Mouse (Mus musculus): Measurements from ENCODE around the gene Trappc3.
A peak's percentile ranks its signal among the peaks of the same experiment; 100 is the strongest.

The Trappc3 gene

DNA sequence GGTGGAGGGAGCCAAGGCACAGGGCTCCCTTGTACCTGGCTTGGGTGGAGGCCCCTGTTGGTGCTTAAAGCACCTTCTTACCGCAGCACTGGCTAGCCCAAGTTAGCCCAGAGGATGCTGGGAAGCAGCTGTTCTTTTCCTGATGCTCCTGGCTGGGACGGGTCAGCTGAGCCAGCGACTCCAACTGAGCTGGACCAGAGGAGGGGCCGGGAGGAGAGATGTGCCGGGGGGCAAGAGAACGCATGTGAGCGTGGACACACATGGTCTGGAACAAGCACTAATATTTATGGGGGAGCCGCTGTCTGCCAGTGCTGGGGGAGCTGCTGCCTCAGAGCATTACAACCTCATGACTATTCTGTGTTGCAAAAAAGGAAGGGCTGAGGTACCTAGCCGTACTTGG is 16.8 kb downstream of the Trappc3 start:
- no peak for DNase-seq (ENCODE audit: low read depth, low spot score)

DNA sequence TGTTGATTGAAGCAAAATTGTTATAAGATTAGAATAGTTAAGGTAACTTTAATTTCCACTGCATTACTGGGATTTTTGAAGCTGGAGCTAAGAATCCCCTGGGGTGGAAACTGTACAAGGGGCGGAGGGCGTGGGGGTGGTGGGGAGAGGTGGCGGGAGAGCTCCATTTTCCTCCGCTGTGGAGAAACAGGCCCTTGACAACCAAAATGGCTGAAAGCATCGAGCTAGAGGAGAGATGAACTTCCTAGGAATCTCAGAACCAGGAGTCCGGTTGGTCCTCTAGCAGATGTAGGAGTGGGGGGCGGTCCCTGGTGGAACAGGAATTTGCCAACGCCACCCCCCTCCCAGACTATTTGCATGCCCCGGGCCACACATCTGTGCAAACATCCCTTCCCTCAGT is 19.6 kb downstream of the Trappc3 start:
- DNase-seq (ENCODE audit: low read depth, low spot score), result no peak

GRCm38 (mm10) chr4:126283582-126283981 is 21.5 kb downstream of the Trappc3 start:
- no peak for DNase-seq (ENCODE audit: low read depth, low spot score)

- no peak for DNase-seq (ENCODE audit: low read depth, low spot score)
These were observed 24.4 kb downstream of the Trappc3 start, which contains the start of gene Col8a2 for GRCm38 (mm10) chr4:126286492-126286891. Gene Col8a2, plus strand, starts transcription at chr4:126286793.

- DNase-seq (ENCODE audit: low read depth, low spot score), result no peak
These were observed 25.3 kb downstream of the Trappc3 start for GRCm38 (mm10) chr4:126287302-126287995.

DNA sequence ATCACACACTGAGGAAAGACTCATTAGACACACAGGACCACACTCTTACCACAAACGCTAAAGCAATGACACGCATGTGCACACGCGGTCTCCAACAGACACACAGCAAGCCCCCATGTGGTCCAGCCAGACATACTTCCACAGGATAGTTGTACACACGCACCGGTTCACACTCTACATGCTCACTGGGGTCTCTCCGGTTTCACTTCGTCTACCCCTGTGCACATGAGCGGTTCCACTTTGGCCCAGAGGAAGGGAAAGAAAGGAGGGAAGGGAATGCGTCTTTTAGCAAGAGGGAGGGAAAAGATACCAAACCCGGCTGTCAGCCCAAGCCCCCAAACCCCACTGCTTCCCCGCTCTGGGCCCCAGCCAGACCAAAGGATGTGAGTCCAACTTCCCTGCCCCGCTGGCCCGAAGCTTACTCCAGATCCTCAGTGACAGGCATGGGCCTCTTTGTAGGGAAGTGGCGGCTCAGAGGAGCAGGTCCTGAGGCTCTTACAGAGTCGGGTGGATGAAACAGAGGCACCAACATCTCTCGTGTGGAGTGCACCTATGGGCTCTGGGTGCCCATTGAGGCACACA is 26.1 kb downstream of the Trappc3 start:
- no peak for DNase-seq (ENCODE audit: low read depth, low spot score)

DNA sequence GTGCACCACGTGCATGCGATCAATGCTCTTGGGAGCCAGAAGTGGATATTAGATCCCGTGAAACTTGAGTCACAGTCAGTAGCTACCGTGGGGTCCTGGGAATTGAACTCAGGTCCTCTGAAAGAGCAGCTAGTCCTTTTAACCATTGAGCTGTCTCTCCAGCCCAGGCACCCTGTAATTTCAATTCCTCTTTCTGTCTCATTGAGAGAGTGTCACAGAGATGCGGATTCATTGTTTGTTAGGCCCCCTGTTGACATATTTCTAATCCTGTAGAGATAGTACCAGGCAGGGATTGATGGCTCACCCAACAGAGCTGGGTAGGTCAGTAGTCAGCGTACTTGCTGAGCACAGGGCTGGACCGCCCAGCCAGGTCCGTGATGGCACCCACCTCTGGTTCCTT is 28.2 kb downstream of the Trappc3 start:
- no peak for DNase-seq (ENCODE audit: low read depth, low spot score)

DNA sequence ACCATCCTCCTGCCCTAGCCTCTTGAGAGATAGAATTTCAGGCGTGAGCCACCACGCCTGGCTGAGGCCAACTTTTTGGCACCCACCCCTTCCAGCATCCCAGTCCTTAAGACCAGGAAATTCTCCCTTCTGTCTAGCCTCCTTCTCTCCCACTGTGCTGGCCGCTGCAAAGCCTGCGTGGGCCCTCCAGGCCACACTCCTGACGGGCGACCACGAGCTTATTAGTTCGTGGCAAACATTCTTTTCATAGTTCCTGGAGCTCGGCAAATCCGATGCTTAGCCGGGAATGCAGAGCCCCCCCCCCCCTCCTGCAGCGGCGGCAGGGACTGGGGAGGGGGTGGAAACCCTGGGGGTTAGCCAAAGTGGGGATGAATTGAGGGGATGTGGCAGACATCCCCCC is 29.1 kb downstream of the Trappc3 start:
- no peak for DNase-seq (ENCODE audit: low read depth, low spot score)

DNA sequence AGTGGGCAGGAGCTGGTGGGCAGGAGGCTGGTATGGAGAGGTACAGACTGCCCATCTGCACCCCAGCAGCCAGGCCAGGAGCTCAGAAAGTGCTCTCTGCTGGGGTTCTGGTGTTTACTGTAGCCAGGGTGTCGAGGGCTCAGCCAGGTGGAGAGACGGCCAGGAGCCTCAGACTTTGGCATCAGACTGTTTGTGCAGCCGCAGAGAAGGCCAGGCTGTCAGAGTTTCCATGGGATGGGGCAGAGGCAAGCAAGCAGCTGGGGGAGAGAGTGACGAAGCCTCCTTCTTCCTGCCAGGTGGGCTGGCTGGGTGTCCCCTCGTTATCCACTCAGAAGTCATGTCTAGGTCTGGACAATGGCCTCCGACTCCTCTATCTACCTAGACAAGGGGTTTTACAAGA is 33.0 kb downstream of the Trappc3 start:
- DNase-seq (ENCODE audit: low read depth, low spot score), result no peak

- no peak for DNase-seq (ENCODE audit: low read depth, low spot score)
These were observed 33.8 kb downstream of the Trappc3 start for GRCm38 (mm10) chr4:126295937-126296336.

DNA sequence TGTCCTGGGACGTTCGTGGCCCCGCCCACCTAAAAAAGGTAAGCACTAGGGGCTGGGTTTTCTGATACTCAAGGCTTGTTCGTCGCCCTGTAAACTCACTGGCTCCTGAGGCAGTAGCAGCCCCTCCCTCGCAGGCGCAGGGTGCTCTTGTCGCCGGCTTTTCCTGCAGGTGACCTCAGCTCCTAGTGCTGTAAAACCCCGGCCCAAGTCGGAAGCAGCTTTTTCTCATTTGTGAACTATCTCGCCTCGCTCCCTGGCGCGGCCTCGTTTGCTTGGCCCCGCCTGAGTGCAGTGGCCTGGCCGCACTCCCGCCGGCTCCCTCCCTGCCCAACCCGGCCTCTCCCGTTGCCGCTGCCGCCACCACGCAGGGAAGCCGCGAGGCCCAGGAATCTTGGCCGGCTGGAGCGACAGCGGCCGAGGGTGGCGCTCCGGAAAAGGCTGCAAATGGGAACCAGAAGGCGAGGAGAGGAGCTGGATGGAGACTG is 34.5 kb downstream of the Trappc3 start:
- DNase-seq (ENCODE audit: low read depth, low spot score), result no peak

DNA sequence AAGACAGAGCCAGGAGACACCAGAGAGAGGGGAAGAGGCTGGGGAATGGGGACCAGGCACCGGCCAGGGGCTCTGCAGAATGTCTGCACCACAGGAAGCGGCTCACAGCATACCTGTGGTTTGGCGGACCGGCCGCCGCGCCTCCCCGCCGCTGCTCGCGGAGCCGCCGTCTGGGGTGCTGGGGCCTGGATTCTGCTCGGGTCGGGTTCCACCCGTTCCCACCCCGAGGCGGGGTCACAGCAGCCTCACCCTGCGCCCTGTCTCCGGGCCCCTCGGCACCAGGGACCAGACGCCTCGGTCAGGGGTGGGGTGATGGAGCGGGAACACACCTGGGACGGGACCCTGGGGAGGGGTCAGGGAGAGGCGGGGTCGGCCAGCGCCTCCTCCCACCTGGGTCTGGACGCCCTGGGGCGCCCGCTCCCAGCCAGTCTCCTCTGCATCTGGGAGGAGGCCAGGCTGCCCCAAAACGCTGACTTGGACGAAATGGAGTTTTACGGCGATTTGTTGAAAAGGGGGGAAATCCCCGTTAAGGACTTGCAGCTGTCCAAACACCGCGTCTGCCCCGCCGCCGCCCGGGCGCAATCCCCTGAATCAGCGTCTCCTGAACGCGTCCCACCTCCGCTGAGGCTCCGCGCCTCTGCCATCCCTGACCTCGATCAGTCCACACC is 38.9 kb downstream of the Trappc3 start:
- no peak for DNase-seq (ENCODE audit: low read depth, low spot score)

- DNase-seq (ENCODE audit: low read depth, low spot score), result no peak
These were observed 39.6 kb downstream of the Trappc3 start for GRCm38 (mm10) chr4:126301584-126302309.

DNA sequence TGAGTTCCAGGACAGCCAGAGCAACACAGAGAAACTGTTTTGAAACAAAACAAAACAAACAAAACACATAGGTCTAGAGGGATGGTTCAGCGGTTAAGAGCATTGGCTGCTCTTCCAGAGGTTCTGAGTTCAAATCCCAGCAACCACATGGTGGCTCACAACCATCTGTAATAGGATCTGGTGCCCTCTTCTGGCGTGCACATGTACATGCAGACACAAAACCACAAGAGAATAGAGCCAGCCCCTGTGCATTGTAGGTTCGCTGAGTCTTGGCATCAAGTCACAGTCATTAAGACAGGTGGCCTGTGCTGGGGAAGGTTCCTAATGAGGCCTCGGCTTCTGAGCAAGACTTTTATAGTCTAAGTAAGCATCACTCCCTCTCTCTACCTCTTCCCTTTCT is 41.8 kb downstream of the Trappc3 start:
- no peak for DNase-seq (ENCODE audit: low read depth, low spot score)

DNA sequence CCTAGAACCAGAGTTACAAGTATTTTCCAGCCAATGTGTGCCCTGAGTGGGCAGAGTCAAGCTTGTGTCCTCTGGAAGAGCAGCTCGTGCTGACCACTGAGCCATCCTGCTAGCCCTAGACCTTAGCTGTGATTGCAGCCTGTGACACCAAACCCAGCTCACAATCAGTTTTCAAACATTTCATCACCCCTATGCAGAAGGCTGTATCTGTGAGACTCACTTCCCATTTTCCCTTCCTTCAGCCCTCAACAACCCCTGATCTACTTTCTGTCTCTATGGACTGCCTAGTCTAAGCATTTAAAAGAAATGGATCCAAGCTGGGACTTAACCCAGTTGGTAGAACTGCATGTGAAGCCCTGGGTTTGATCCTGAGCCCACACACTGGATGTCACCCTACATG is 43.3 kb downstream of the Trappc3 start:
- no peak for DNase-seq (ENCODE audit: low read depth, low spot score)

DNA sequence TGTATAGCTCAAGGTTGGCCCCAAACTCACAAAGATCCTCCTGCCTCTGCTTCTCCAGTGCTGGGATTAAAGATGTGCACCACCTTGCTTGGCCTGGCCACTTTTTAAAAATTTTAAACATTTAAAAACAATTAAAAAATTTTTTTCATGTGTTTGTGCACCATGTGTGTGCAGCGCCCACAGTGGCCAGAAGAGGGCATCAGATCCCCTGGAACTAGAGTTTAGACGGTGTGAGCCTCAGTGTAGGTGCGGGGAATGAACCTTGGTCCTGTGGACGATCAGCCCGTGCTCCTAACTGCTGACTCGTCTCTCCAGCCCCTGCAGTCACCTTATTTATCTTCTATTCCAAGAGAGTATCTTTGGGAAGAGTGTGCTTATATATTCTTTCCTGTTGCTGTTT is 43.9 kb downstream of the Trappc3 start:
- DNase-seq (ENCODE audit: low read depth, low spot score), result no peak

- no peak for DNase-seq (ENCODE audit: low read depth, low spot score)
These were observed 44.7 kb downstream of the Trappc3 start for GRCm38 (mm10) chr4:126306827-126307226.

- DNase-seq (ENCODE audit: low read depth, low spot score), result no peak
These were observed 47.2 kb downstream of the Trappc3 start for GRCm38 (mm10) chr4:126309211-126309921.

DNA sequence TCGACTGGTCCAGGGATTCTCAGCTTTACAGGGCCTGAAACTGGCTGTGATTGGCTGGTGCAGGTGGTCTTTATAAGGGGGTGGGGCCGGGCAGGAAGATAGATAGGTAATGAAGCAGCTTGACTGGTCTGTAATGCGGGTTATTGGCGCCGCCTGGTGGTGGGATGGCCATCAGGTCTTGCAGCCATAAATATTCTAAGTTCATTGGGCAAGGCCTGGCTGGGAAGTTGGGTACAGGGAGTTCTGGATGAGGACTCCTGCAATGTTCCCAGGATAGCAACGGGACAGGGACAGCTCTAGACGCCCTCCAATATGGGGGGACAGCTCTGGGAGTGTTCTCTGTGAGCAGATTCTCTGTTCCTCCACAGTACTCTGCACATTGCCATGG is 47.8 kb downstream of the Trappc3 start:
- peak; percentile 41 for DNase-seq (ENCODE audit: low read depth, low spot score)

- DNase-seq (ENCODE audit: low read depth, low spot score), result no peak
These were observed 48.2 kb downstream of the Trappc3 start for GRCm38 (mm10) chr4:126310344-126310743.

DNA sequence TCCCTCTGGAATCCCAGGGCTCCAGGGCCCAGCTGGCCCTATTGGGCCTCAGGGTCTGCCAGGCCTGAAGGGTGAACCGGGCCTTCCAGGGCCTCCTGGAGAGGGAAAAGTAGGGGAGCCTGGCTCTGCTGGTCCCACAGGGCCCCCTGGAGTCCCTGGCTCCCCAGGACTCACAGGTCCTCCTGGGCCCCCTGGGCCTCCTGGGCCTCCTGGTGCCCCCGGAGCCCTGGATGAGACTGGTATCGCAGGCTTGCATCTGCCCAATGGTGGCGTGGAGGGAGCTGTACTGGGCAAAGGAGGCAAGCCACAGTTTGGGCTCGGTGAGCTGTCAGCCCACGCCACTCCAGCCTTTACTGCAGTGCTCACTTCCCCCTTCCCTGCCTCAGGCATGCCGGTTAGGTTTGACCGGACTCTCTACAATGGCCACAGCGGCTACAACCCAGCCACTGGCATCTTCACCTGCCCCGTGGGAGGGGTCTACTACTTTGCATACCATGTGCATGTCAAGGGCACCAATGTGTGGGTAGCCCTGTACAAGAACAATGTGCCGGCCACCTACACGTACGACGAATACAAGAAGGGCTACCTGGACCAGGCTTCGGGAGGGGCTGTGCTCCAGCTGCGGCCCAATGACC is 49.6 kb downstream of the Trappc3 start:
- DNase-seq (ENCODE audit: low read depth, low spot score), result no peak
